Mouse (Mus musculus): Measurements from ENCODE around the gene Accs. TPM values are rescaled to one million over a fixed set of nuclear protein-coding genes. Genes with fewer than 3 reads are reported as not detected.
A peak's percentile ranks its signal among the peaks of the same experiment; 100 is the strongest.

The Accs gene
- polyA plus RNA-seq, 1 experiment from 2014 or later: 4.2 TPM

DNA sequence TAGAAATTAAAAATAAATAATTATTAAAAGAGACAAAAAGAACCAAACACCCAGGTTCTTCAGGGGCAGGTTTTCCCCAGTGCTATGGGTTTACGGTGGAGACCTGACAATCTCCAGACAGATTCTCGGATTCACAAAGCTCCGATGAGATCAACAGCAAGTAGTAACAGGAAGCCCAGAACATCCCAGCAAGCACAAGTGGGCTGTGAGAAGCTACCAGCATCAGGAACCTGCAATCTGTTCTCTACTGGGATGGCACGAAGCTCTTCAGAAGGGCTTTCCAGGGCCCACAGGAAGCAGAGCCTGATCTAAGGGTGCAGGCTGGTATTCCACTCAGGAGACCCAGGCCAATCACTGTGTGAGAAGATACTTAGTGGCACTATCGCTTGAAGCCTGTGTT is 61.2 kb downstream of the Accs start:
- WGBS: 95% methylated on average over 5 of the region's 5 CpGs

DNA sequence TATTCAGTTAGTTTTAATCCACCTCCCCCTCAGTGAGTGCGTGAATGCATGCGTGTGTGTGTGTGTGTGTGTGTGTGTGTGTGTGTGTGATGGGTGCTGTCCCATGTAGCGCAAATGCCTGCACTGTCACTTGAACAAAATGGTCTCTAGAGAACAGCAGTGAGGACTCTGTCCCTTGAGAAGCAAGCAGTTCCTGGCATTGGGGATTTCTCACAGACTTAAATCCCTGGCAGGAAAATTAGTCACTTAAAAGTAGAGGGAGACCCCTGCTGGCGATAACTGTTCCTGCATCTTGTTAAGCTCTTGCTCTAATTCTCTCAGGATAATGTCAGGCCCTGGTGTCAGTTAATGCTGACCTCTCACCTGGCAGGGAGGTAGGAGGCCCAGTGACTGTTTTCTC is 63.6 kb downstream of the Accs start:
- peak; percentile 61; the same call in 1 of the 2 replicates for ATAC-seq (ENCODE audit: low FRiP score)
- no peaks in the 10 kb centered on the region for H3K27me3 ChIP-seq (replicated peaks)
- H3K9ac ChIP-seq (replicated peaks): no peak overlapping the region
- no peaks in the 10 kb centered on the region for H3K9me3 ChIP-seq (replicated peaks)
- H3K27ac ChIP-seq (replicated peaks): no peak overlapping the region
- H3K36me3 ChIP-seq: peaks cover 26% of the 10 kb centered on the region
- H3K4me2 ChIP-seq: no peak overlapping the region
- peaks cover 23% of the 10 kb centered on the region for H3K4me1 ChIP-seq
- 40% methylated on average over 4 of the region's 4 CpGs for WGBS
- H3K4me3 ChIP-seq (replicated peaks): no peak overlapping the region

More for the DNA sequence above, 61.2 kb downstream of the Accs start:
- ATAC-seq (ENCODE audit: low FRiP score): no peak
- H3K4me1 ChIP-seq: peaks cover 28% of the 10 kb centered on the region
- no peak overlapping the region for H3K4me3 ChIP-seq (replicated peaks)
- H3K9ac ChIP-seq (replicated peaks): no peak overlapping the region
- no peaks in the 10 kb centered on the region for H3K27me3 ChIP-seq (replicated peaks)
- H3K4me2 ChIP-seq: no peak overlapping the region
- H3K9me3 ChIP-seq (replicated peaks): no peaks in the 10 kb centered on the region
- H3K27ac ChIP-seq (replicated peaks): no peak overlapping the region
- peaks cover 30% of the 10 kb centered on the region for H3K36me3 ChIP-seq

DNA sequence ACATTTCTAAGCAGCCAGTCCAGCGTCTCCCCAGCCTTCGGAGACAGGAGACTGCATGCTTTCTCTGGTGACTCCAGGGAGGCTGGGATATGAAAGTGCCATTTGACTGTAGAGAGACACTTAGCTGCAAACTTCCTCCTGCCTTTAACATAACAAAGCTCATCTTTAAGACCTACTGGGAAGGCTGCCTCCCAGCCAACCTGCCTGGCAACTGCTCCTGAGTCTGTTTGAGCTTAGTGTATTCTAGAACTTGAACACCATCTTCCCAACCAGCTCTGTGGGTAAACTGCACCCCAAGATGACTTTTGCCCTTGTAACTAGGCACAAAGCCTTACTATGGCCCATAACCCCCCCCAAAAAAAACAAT is 64.3 kb downstream of the Accs start:
- Histone ChIP-seq H3K4me2 (no peak overlapping the region), H3K27ac (replicated peaks) (no peak overlapping the region), H3K27me3 (replicated peaks) (no peaks in the 10 kb centered on the region), H3K9ac (replicated peaks) (no peak overlapping the region), H3K9me3 (replicated peaks) (no peaks in the 10 kb centered on the region), H3K4me1 (peaks cover 23% of the 10 kb centered on the region), H3K36me3 (peaks cover 21% of the 10 kb centered on the region), H3K4me3 (replicated peaks) (no peak overlapping the region)
- no peak for ATAC-seq (ENCODE audit: low FRiP score)
- WGBS: 16% methylated on average over 2 of the region's 2 CpGs

GRCm38 (mm10) chr2:93784721-93785431 is 64.9 kb downstream of the Accs start:
- peak; percentile 26; the same call in 1 of the 2 replicates for ATAC-seq (ENCODE audit: low FRiP score)
- Histone ChIP-seq H3K36me3 (peaks cover 21% of the 10 kb centered on the region), H3K9ac (replicated peaks) (no peak overlapping the region)

DNA sequence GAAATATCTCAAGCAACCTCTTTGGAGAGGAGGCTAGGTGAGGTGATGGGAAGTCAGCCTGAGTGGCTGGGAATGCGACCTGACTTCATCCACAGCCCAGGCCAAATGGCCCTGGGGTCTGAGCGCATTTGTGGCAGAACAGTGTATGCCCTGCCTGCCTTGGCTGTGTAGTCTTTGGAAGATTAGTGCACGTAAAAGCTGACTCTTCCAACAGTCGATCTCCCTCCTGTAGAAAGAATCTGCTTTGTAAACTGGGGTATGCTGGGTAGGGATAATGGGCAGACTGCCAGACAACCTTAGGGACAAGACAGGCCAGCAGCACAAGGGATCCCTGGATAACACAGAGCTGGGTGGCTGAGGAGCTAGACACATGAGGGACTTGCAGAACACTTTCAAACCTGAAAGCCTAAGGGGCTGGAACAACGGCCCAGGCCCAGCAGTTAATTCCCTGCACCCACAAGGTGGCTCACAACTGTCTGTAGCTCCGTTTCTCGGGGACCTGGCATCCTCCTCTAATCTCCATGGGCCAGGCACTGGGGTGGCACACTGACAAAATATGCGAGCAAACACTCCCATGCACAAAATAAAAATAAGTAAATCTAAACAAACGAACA is 65.7 kb downstream of the Accs start:
- ATAC-seq (ENCODE audit: low FRiP score): no peak
- Histone ChIP-seq H3K27ac (replicated peaks) (no peak overlapping the region), H3K4me2 (no peak overlapping the region), H3K9ac (replicated peaks) (no peak overlapping the region), H3K4me3 (replicated peaks) (no peak overlapping the region), H3K4me1 (peaks cover 34% of the 10 kb centered on the region), H3K36me3 (peaks cover 18% of the 10 kb centered on the region), H3K9me3 (replicated peaks) (no peaks in the 10 kb centered on the region), H3K27me3 (replicated peaks) (no peaks in the 10 kb centered on the region)
- 55% methylated on average over 9 of the region's 9 CpGs for whole genome bisulfite sequencing

More at GRCm38 (mm10) chr2:93784721-93785431, 64.9 kb downstream of the Accs start:
- Histone ChIP-seq H3K4me1 (peaks cover 26% of the 10 kb centered on the region), H3K4me2 (no peak overlapping the region), H3K27me3 (replicated peaks) (no peaks in the 10 kb centered on the region), H3K9me3 (replicated peaks) (no peaks in the 10 kb centered on the region), H3K4me3 (replicated peaks) (no peak overlapping the region), H3K27ac (replicated peaks) (no peak overlapping the region)
- 18% methylated on average over 12 of the region's 12 CpGs for WGBS

Other genes with a start within 250 kb of the Accs start
- 0.09 and 0.13 TPM in 2 replicates for gene Alx4, start 207.6 kb downstream of the Accs start, polyA plus RNA-seq (2015; fragmentation: Nextera tagmentation; extraction: Ambion mirVana)
- gene Ext2, start 27.4 kb downstream of the Accs start, polyA plus RNA-seq (2015; fragmentation: Nextera tagmentation; extraction: Ambion mirVana): 69.7 and 77.0 TPM in 2 replicates
- gene Accsl, start 19.2 kb upstream of the Accs start, polyA plus RNA-seq (2015; fragmentation: Nextera tagmentation; extraction: Ambion mirVana): 0.23 and 0.37 TPM in 2 replicates
- gene Gm13889, start 107.3 kb upstream of the Accs start, polyA plus RNA-seq (2015; fragmentation: Nextera tagmentation; extraction: Ambion mirVana): 8.8 and 10.8 TPM in 2 replicates
- not detected in 2 replicates for gene Gm27027, start 146.4 kb upstream of the Accs start, polyA plus RNA-seq (2015; fragmentation: Nextera tagmentation; extraction: Ambion mirVana)
- gene Alkbh3, start 160.9 kb upstream of the Accs start, polyA plus RNA-seq (2015; fragmentation: Nextera tagmentation; extraction: Ambion mirVana): 44.4 and 47.2 TPM in 2 replicates